Mouse (Mus musculus): ENCODE measurements around the gene Rab8b. TPM values are rescaled to one million over a fixed set of nuclear protein-coding genes. Genes with fewer than 3 reads are reported as not detected.

The Rab8b gene
- polyA plus RNA-seq, 1 experiment: 27.6 TPM

DNA sequence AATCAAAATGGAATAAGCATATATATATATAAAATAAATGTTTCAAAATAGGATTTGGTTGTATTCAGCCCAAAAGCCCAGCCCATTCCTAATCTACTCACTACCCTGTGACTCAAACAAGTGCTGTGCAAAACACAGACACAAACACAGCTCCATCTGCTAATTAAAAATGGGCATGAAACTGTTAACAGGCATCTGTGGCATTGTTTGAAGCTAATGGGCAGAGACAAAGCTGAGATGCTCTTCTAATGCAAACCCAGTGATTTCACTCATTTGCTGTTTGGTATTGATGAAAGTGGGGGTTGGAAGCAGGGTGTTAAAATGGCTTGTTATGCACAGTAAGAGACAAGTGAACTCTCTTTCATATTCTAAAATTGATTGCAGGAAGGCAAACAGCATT, 7.2 kb downstream of the Rab8b start:
- no peaks in the 10 kb centered on the region for H3K27me3 ChIP-seq (ENCODE audit: control insufficient read depth, insufficient read depth, low read length)
- no peaks in the 10 kb centered on the region for H3K36me3 ChIP-seq (ENCODE audit: control insufficient read depth, insufficient read depth, low read length)
- TF ChIP-seq CTCF (IDR thresholded peaks at IDR 0.05; ENCODE audit: borderline replicate concordance, control insufficient read depth, extremely low read depth, insufficient read depth, low read length, poor library complexity) (no peak), POLR2A (IDR thresholded peaks at IDR 0.05; ENCODE audit: control insufficient read depth, extremely low read depth, insufficient read depth, low read length, poor library complexity) (no peak)
- H3K4me3 ChIP-seq (ENCODE audit: control insufficient read depth, insufficient read depth, low read length): no peak overlapping the region
- no peak for DNase-seq
- H3K27ac ChIP-seq (ENCODE audit: control insufficient read depth, insufficient read depth, low read length): no peak overlapping the region
- peaks cover 33% of the 10 kb centered on the region for H3K4me1 ChIP-seq (replicated peaks; ENCODE audit: control insufficient read depth, insufficient read depth, low read length)

DNA sequence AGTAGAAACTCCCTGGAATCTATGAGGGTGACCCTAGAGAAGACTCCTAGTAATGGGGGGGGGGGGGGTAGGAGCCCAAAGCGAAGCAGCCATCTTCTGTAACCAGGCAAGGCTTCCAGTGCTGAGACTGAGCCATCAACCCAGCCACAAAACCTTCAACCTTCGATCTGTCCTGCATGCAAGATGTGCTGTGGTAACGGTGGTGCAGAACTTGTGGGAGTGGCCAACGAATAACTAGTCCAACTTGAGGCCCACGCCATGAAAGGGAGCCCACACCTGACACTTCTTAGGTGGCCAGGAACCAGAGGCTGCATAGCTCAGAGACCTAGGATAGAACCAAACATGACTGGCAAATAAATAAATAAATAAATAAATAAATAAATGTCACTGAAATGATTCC, 8.8 kb downstream of the Rab8b start:
- Histone ChIP-seq H3K4me3 (ENCODE audit: control insufficient read depth, insufficient read depth, low read length) (no peak overlapping the region), H3K27ac (ENCODE audit: control insufficient read depth, insufficient read depth, low read length) (peak overlapping the region; percentile 18; the same call in 1 of the 2 replicates), H3K4me1 (replicated peaks; ENCODE audit: control insufficient read depth, insufficient read depth, low read length) (peaks cover 39% of the 10 kb centered on the region), H3K36me3 (ENCODE audit: control insufficient read depth, insufficient read depth, low read length) (no peaks in the 10 kb centered on the region), H3K27me3 (ENCODE audit: control insufficient read depth, insufficient read depth, low read length) (no peaks in the 10 kb centered on the region)
- no peak for DNase-seq
- TF ChIP-seq POLR2A (IDR thresholded peaks at IDR 0.05; ENCODE audit: control insufficient read depth, extremely low read depth, insufficient read depth, low read length, poor library complexity): no peak
- TF ChIP-seq CTCF (IDR thresholded peaks at IDR 0.05; ENCODE audit: borderline replicate concordance, control insufficient read depth, extremely low read depth, insufficient read depth, low read length, poor library complexity): no peak
- WGBS: 15% methylated on average over 5 of the region's 5 CpGs

DNA sequence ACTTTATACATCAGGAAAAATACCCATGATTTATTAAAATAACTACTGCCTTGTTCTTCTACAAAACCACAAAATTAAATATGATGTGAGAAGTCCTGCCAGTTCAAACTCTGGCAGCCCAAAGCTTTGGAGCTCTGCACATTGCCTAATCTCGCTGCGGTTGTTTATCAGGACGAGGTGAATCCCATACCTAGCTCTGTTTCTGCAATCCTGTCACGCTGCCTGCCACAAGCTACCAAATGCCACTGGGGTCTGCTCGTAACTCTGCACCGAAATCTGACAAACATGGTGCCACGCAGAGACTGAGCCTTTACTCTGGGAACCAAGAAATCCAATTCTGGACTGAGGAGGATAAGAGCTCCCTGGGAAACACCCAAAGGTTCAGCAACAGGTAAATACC, 9.6 kb downstream of the Rab8b start:
- H3K27ac ChIP-seq (ENCODE audit: control insufficient read depth, insufficient read depth, low read length): no peak overlapping the region; the same call in 1 of the 2 replicates

DNA sequence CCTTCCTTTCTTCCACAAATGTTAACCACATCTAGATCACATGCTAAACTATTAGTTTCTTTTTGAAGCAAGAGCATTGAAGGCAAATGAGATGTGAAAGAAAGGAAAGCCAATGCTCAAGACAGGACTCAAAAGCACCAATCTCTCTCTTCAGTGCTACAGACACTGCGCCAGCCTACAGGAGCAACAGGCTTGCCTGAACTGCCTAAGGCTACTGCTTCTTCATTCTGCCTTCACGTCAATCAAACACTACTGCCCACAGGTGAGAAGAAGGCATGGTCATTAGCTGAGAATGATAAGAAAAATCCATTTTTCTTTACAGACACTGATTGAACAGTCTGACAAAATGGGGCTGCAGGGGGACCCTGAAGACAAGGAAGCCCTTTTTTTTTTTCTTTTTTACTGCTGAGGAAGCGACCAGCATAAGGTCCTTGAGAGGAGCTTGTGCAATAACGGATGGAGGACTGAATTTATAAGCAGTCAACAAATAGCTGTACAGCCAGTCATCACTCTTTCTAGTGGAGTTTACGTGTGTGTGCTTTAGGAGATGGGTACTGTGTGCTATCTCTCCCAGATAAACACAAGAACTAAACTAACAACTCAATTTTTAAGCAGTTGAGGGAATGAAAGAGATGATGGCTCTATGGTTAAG, 11.6 kb downstream of the Rab8b start:
- 90% methylated on average over 5 of the region's 5 CpGs for WGBS
- Histone ChIP-seq H3K4me1 (replicated peaks; ENCODE audit: control insufficient read depth, insufficient read depth, low read length) (peaks cover 26% of the 10 kb centered on the region), H3K36me3 (ENCODE audit: control insufficient read depth, insufficient read depth, low read length) (no peaks in the 10 kb centered on the region), H3K4me3 (ENCODE audit: control insufficient read depth, insufficient read depth, low read length) (no peak overlapping the region), H3K27ac (ENCODE audit: control insufficient read depth, insufficient read depth, low read length) (no peak overlapping the region), H3K27me3 (ENCODE audit: control insufficient read depth, insufficient read depth, low read length) (no peaks in the 10 kb centered on the region)
- no peak for DNase-seq
- TF ChIP-seq CTCF (IDR thresholded peaks at IDR 0.05; ENCODE audit: borderline replicate concordance, control insufficient read depth, extremely low read depth, insufficient read depth, low read length, poor library complexity): no peak
- no peak for TF ChIP-seq POLR2A (IDR thresholded peaks at IDR 0.05; ENCODE audit: control insufficient read depth, extremely low read depth, insufficient read depth, low read length, poor library complexity)

More for the DNA sequence above, 9.6 kb downstream of the Rab8b start:
- no peaks in the 10 kb centered on the region for H3K27me3 ChIP-seq (ENCODE audit: control insufficient read depth, insufficient read depth, low read length)
- H3K4me3 ChIP-seq (ENCODE audit: control insufficient read depth, insufficient read depth, low read length): no peak overlapping the region
- DNase-seq: no peak
- no peaks in the 10 kb centered on the region for H3K36me3 ChIP-seq (ENCODE audit: control insufficient read depth, insufficient read depth, low read length)
- peaks cover 33% of the 10 kb centered on the region for H3K4me1 ChIP-seq (replicated peaks; ENCODE audit: control insufficient read depth, insufficient read depth, low read length)
- no peak for TF ChIP-seq CTCF (IDR thresholded peaks at IDR 0.05; ENCODE audit: borderline replicate concordance, control insufficient read depth, extremely low read depth, insufficient read depth, low read length, poor library complexity)
- no peak for TF ChIP-seq POLR2A (IDR thresholded peaks at IDR 0.05; ENCODE audit: control insufficient read depth, extremely low read depth, insufficient read depth, low read length, poor library complexity)
- WGBS: 86% methylated on average over 7 of the region's 7 CpGs

DNA sequence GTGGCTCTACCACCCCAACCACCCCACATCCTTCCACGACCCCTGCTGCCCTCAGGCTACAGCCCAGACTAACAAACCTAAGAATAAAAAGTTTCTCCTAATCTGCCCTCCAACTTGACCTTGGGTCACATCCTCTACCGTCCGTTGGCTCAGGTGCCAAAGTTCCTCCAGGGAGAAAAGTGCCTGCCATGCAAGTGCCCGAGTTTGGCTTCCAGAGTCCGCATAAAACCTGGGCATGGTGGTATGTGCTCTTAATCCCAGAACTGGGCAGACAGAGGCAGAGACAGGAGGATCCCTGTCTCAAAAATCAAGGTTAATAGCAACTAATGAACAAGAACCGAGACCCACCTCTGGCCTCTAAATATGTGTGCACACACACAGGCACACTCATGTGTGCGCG, 12.4 kb downstream of the Rab8b start:
- WGBS: 85% methylated on average over 8 of the region's 8 CpGs
- Histone ChIP-seq H3K36me3 (ENCODE audit: control insufficient read depth, insufficient read depth, low read length) (no peaks in the 10 kb centered on the region), H3K4me1 (replicated peaks; ENCODE audit: control insufficient read depth, insufficient read depth, low read length) (peaks cover 26% of the 10 kb centered on the region), H3K27ac (ENCODE audit: control insufficient read depth, insufficient read depth, low read length) (no peak overlapping the region), H3K27me3 (ENCODE audit: control insufficient read depth, insufficient read depth, low read length) (no peaks in the 10 kb centered on the region), H3K4me3 (ENCODE audit: control insufficient read depth, insufficient read depth, low read length) (no peak overlapping the region)
- no peak for TF ChIP-seq CTCF (IDR thresholded peaks at IDR 0.05; ENCODE audit: borderline replicate concordance, control insufficient read depth, extremely low read depth, insufficient read depth, low read length, poor library complexity)
- TF ChIP-seq POLR2A (IDR thresholded peaks at IDR 0.05; ENCODE audit: control insufficient read depth, extremely low read depth, insufficient read depth, low read length, poor library complexity): no peak
- DNase-seq: no peak

DNA sequence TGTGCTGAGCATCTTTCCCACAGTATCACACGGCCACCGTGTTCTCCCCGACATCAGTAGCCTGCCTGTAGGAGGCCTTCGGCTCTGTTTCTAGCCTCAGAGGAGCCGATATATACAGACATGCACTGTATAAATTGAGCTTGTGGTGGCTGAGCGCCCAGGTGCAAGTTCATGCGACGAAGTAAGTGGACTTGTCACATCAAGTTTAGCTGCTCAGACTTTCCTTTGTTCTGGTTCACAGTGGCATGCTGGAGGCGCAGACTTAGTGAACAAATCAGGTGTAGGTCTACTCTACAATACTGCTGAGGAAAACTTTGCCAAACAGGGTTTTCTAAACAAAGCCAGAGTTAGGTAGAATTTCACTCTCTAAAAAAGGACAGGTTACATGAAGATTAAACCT, 13.5 kb downstream of the Rab8b start:
- Histone ChIP-seq H3K27me3 (ENCODE audit: control insufficient read depth, insufficient read depth, low read length) (no peaks in the 10 kb centered on the region), H3K4me1 (replicated peaks; ENCODE audit: control insufficient read depth, insufficient read depth, low read length) (peaks cover 21% of the 10 kb centered on the region), H3K36me3 (ENCODE audit: control insufficient read depth, insufficient read depth, low read length) (no peaks in the 10 kb centered on the region), H3K27ac (ENCODE audit: control insufficient read depth, insufficient read depth, low read length) (no peak overlapping the region), H3K4me3 (ENCODE audit: control insufficient read depth, insufficient read depth, low read length) (no peak overlapping the region)
- DNase-seq: peak; percentile 6
- WGBS: 51% methylated on average over 9 of the region's 9 CpGs
- no peak for TF ChIP-seq POLR2A (IDR thresholded peaks at IDR 0.05; ENCODE audit: control insufficient read depth, extremely low read depth, insufficient read depth, low read length, poor library complexity)
- no peak for TF ChIP-seq CTCF (IDR thresholded peaks at IDR 0.05; ENCODE audit: borderline replicate concordance, control insufficient read depth, extremely low read depth, insufficient read depth, low read length, poor library complexity)

DNA sequence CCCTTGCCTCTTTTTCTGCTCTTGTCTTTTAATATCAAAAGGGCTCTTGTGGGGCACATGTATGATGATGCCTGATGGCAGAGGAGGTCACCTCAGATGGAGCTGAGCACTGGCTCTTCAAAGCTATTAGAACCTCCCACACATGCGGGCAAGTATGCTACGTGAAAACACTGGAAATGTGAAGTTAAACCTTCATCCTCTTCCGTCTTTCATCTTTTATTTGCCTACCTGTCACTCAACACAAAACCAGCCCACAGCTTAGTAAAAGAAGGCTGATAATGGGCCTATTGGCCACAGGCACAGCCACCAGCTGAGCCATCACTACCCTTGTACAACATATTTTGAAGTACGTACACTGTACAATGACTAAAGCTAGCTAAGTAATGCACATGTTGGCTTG, 20.0 kb downstream of the Rab8b start:
- H3K27me3 ChIP-seq (ENCODE audit: control insufficient read depth, insufficient read depth, low read length): no peaks in the 10 kb centered on the region
- peaks cover 12% of the 10 kb centered on the region for H3K4me1 ChIP-seq (replicated peaks; ENCODE audit: control insufficient read depth, insufficient read depth, low read length)
- TF ChIP-seq CTCF (IDR thresholded peaks at IDR 0.05; ENCODE audit: borderline replicate concordance, control insufficient read depth, extremely low read depth, insufficient read depth, low read length, poor library complexity): no peak
- TF ChIP-seq POLR2A (IDR thresholded peaks at IDR 0.05; ENCODE audit: control insufficient read depth, extremely low read depth, insufficient read depth, low read length, poor library complexity): no peak
- 83% methylated on average over 4 of the region's 4 CpGs for WGBS
- no peak overlapping the region for H3K27ac ChIP-seq (ENCODE audit: control insufficient read depth, insufficient read depth, low read length)
- no peak overlapping the region for H3K4me3 ChIP-seq (ENCODE audit: control insufficient read depth, insufficient read depth, low read length)
- no peaks in the 10 kb centered on the region for H3K36me3 ChIP-seq (ENCODE audit: control insufficient read depth, insufficient read depth, low read length)
- no peak for DNase-seq

Measured in thymus, adult 2 months (tissue).